Mouse (Mus musculus) spleen, embryonic (tissue): ENCODE results near the gene Gm5105.

Source experiments
- CTCF ChIA-PET: fragments of 350-600 bp; sonication (Branson Sonifier 250); formaldehyde crosslinking; loops from one replicate; lab custom pipeline; 2022; lab: Charles Lee

Gene Gm5105

GRCm38 (mm10) chr3:138069756-138070511, 2.7 kb upstream of the Gm5105 start:
- CTCF ChIA-PET, result no interaction called here

- CTCF ChIA-PET, result no interaction called here
Observed at GRCm38 (mm10) chr3:138068103-138068502, 915 bp upstream of the Gm5105 start.

- CTCF ChIA-PET, result no interaction called here
Observed at GRCm38 (mm10) chr3:138066348-138066856, 786 bp downstream of the Gm5105 start.

GRCm38 (mm10) chr3:138065930-138066329, 1.3 kb downstream of the Gm5105 start:
- CTCF ChIA-PET, result no interaction called here

GRCm38 (mm10) chr3:138064732-138065645, 2.2 kb downstream of the Gm5105 start, which contains the start of gene 1110002E22Rik:
Gene 1110002E22Rik (plus strand): TSS chr3:138065052.
- CTCF ChIA-PET, result no interaction called here

- CTCF ChIA-PET, result no interaction called here
Observed at GRCm38 (mm10) chr3:138063731-138064329, 3.4 kb downstream of the Gm5105 start.

- CTCF ChIA-PET, result no interaction called here
Observed at GRCm38 (mm10) chr3:138062673-138063072, 4.5 kb downstream of the Gm5105 start.

- CTCF ChIA-PET, result interaction anchor here (0.6 kb wide), 1 partner anchor 64 kb away, joined by 4 read pairs; no protein-coding TSS in a partner anchor
Observed at GRCm38 (mm10) chr3:138061205-138061911, 5.8 kb downstream of the Gm5105 start.

- CTCF ChIA-PET, result interaction anchor here (0.6 kb wide), 1 partner anchor 70 kb away, joined by 3 read pairs; no protein-coding TSS in a partner anchor
Observed at GRCm38 (mm10) chr3:138060429-138060828, 6.8 kb downstream of the Gm5105 start.

GRCm38 (mm10) chr3:138058226-138058625, 9.0 kb downstream of the Gm5105 start:
- CTCF ChIA-PET, result no interaction called here

GRCm38 (mm10) chr3:138056976-138057375, 10.2 kb downstream of the Gm5105 start:
- CTCF ChIA-PET, result no interaction called here

GRCm38 (mm10) chr3:138053969-138054368, 13.2 kb downstream of the Gm5105 start:
- CTCF ChIA-PET, result no interaction called here

GRCm38 (mm10) chr3:138051431-138051830, 15.8 kb downstream of the Gm5105 start:
- CTCF ChIA-PET, result no interaction called here

GRCm38 (mm10) chr3:138050772-138051171, 16.4 kb downstream of the Gm5105 start:
- CTCF ChIA-PET, result no interaction called here

GRCm38 (mm10) chr3:138049555-138049954, 17.6 kb downstream of the Gm5105 start:
- CTCF ChIA-PET, result interaction anchor here (0.7 kb wide), 1 partner anchor 870 kb away, joined by 3 read pairs; no protein-coding TSS in a partner anchor

GRCm38 (mm10) chr3:138043316-138043715, 23.9 kb downstream of the Gm5105 start:
- CTCF ChIA-PET, result no interaction called here

- CTCF ChIA-PET, result no interaction called here
Observed at GRCm38 (mm10) chr3:138041591-138042301, 25.4 kb downstream of the Gm5105 start.

GRCm38 (mm10) chr3:138040938-138041337, 26.2 kb downstream of the Gm5105 start:
- CTCF ChIA-PET, result no interaction called here

- CTCF ChIA-PET, result no interaction called here
Observed at GRCm38 (mm10) chr3:138033986-138034385, 33.2 kb downstream of the Gm5105 start.

GRCm38 (mm10) chr3:138030563-138030962, 36.6 kb downstream of the Gm5105 start:
- CTCF ChIA-PET, result no interaction called here
